Mouse (Mus musculus): ENCODE data around the gene Phf23. TPM values are rescaled to one million over a fixed set of nuclear protein-coding genes. Genes with fewer than 3 reads are reported as not detected.
A peak's percentile ranks its signal among the peaks of the same experiment; 100 is the strongest.
"Not testable (repeated sequence)": the region's sequence is repeated elsewhere in the genome, so short reads cannot be mapped to it uniquely, and the experiment has no call there.

The Phf23 gene
- total RNA-seq, 2 experiments from 2014 or later: 41.4 to 46.9 TPM

DNA sequence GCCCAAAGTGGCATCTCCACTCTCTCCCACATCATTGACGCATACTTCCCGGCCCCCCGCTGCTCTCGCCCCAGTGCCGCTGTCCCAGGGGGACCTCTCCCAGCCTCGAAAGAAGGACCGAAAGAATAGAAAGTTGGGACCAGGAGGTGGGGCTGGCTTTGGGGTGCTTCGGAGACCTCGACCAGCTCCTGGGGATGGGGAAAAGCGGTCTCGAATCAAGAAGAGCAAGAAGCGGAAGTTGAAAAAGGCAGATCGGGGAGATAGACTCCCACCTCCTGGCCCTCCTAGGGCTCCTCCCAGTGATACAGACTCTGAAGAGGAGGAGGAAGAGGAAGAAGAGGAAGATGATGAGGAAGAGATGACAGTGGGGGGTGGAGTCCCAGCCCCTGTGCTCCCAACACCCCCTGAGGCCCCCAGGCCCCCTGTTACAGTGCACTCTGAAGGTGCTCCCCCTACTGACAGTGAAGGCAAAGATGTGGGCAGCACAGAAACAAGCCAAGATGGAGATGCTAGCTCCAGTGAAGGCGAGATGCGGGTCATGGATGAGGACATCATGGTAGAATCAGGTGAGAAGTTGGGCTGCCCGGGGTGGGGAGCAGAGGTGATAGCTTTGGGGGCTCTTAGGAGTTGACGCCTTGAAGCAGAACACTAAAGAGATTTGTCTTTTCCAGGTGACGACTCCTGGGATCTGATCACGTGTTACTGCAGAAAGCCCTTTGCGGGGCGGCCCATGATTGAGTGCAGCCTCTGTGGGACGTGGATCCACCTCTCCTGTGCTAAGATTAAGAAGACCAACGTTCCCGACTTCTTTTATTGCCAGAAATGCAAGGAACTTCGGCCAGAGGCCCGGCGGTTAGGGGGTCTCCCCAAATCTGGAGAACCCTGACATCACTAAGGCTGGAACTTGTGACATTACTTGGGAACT, 3.3 kb downstream of the Phf23 start:
- no peak for DNase-seq (ENCODE audit: extremely low spot score in 1 of 2, low spot score in 1 of 2)

DNA sequence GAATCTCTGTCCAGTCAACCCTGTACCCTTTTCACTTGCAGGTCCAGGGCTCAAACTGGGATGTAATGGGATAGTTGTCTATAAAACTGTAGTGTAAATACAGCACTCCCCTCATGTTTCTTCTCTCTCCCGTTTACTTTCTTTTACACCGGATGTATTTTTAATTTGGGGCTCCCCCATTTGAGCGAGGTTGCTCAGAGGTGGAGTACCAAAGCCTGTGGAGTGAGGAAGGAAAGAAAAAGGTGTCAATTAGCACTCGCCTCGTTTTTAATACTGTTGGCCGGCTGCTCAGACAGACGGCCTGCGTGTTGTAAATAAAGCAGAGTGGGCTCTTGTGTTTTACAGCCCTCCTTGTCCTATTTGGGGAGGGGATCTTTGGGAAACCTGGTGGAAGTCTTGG, 4.1 kb downstream of the Phf23 start:
- no peak for DNase-seq (ENCODE audit: extremely low spot score in 1 of 2, low spot score in 1 of 2)

DNA sequence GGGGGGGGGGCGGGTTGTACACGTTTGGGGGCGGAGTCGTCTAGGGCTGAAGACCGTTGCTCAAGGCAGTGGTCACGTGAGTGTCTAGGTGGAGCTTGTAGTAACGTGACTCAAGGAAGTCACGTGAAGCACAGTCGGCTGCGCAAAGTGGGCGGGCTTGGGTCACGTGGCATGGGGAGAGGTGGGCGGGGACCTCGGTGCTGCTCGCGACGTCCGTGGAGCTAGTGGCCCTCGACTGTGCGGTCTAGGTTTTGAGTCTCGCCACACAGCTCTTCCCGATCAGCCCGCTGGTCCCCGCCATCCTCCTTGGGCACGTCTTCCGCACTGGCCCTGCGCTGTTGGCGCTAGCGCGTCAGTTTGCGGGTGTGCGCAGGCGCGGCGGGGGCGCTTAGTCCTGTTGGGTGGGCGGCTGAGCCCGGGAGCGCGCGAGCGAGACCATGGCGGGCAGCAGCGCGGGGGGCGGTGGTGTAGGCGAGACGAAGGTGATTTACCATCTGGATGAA, 4.9 kb downstream of the Phf23 start, which contains the start of gene Dvl2:
Gene Dvl2, plus strand, starts transcription at position 200 of the 503 bp plus-strand sequence.
- peak; percentile 76 to 81 for DNase-seq (ENCODE audit: extremely low spot score in 1 of 2, low spot score in 1 of 2)

DNA sequence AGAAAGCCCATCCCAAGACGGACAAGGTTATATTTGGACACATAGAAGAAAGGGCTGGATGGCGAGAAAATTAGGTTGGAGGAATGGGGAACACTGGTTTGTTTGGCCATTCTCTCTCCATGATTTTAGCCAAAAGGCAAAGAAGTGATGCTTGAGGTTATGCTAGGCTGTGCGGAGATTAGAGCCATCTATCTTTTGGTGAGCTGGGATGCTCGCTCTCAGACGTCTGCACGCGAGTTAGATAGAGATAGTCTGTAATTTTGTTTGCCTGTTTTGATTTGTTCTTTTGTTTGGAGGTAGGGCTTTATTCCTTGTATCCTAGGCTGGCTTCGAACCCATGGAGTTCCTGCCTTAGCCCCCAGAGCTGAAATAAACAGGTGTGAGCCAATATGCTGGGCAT, 5.6 kb downstream of the Phf23 start:
- DNase-seq (ENCODE audit: extremely low spot score in 1 of 2, low spot score in 1 of 2): no peak

DNA sequence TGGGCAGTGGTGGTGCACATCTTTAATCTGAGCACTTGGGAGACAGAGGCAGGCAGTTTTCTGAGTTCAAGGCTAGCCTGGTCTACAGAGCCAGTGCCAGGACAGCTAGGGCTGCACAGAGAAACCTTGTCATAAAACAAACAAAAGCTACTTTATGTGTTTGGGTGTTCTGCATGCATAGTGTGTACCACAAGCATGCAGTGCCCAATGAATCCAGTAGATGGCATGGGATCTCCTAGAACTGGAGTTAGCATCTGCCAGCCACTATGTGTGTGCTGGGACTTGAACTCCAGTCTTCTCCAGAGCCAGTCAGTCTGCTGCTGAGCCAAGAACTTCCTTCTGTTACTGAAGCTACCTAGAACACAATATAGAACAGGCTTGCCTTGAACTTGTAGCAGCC, 6.3 kb downstream of the Phf23 start:
- DNase-seq (ENCODE audit: extremely low spot score in 1 of 2, low spot score in 1 of 2): no peak

DNA sequence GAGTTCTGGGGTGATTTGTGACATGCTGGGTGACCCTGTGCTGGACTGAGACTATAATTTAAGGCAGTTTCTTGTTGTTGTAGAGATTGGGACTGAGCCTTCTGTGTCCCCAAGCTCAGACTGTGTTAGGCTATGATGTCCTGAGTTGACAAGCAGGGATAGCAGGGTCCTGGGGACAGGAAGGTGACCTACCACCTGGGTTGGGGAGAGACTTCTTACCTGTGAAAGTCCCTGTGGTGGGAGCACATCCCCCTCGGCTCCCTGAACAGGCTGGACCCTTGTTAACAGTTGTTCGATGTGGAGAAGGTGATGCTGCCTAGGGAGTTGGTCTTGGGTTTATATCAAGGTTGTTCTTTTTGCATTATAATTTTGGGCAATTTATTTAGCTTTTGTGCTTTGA, 6.9 kb downstream of the Phf23 start:
- no peak for DNase-seq (ENCODE audit: extremely low spot score in 1 of 2, low spot score in 1 of 2)

DNA sequence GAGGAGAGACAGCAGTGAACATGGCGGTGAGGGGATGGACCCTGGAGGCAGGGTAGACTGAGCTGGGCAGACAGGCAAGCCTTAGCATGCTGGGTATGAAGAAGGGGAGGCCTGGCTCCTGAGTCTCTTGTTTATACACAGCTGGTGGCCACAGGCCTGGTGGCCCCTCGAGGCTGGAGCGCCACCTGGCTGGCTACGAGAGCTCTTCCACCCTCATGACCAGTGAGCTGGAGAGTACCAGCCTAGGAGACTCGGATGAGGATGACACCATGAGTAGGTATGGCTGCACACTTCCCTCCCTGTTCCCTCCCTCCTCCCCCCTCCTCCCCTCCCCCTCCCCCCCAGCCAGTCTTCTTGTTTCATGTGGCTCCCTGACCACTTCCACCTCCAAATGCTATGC, 9.9 kb downstream of the Phf23 start:
- DNase-seq (ENCODE audit: extremely low spot score in 1 of 2, low spot score in 1 of 2): no peak

DNA sequence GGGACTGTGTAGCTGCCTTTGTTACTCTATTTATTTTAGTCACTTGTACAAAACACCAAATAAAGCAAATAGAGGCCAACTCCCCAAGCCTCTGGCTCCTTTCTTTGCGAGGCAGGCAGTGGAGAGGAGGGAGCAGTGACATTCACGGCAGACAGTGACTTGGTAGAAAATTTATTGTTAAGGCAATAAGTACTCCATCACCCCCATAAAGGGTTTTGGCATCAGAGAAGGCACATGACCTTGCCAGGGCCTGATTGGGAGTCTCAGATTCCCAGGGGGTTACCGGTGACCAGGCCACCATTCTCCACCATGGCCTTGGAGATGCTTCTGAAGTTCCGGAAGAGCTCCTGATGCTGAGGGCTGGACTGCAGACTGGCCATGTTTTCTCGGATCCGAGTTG, 14.5 kb downstream of the Phf23 start:
- no peak for DNase-seq (ENCODE audit: extremely low spot score in 1 of 2, low spot score in 1 of 2)

DNA sequence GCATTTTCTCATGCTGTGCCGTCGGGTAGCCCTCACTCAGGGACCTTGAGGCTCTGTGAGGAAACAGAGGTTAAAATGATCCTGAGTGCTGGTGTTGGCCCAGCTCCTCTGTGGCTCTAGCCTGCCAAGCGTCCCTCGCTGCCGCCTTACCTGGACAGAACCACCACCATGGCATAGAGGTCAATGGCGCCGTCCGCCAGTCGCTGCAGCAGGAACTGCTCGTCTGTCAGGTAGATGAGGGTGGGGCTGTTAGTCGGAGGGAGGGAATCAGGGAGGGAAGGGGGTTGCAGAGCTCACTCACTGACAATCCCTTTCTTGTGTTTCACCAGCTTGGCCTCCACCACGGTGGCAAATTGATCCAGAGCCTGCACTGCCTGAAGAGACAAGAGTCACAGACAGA, 15.0 kb downstream of the Phf23 start:
- no peak for DNase-seq (ENCODE audit: extremely low spot score in 1 of 2, low spot score in 1 of 2)

DNA sequence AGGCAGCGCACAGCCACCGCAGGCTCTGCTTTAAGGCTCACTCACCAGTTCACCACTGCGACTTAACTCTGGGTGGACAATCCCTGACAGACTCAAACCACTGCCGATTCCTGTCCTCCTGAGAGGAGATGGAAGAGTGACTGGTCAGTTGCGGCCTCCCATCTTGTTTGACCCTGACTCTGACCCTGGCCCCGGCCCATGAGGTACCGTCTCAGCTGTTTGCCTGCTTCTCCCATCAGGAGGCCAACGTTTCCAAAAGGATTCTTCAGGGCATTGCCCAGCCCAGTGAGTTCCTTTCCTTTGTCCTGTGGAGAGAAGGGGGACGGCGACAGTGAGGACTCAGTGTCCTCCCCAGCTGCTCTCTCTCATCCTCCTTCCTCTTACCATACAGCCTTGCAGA, 15.4 kb downstream of the Phf23 start:
- DNase-seq (ENCODE audit: extremely low spot score in 1 of 2, low spot score in 1 of 2): no peak

DNA sequence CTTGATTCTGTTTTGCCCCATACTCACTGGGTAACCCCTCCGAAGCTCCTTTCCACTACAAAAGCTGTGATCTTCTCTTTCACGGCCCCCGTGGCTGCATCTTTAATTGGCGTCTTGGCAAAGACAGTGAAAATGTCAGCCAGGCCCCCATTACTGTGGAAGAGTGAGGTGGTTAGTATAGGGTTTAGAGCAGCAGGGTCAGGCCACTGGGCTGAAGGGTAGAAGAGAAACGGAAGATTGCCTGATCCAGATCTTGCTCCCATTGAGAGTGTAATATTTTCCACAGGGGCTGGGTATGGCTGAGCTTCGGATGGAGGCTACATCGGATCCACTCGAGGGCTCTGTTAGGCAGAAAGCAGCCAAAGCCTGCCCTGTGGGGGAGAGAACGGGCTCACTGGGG, 17.4 kb downstream of the Phf23 start:
- no peak for DNase-seq (ENCODE audit: extremely low spot score in 1 of 2, low spot score in 1 of 2)

DNA sequence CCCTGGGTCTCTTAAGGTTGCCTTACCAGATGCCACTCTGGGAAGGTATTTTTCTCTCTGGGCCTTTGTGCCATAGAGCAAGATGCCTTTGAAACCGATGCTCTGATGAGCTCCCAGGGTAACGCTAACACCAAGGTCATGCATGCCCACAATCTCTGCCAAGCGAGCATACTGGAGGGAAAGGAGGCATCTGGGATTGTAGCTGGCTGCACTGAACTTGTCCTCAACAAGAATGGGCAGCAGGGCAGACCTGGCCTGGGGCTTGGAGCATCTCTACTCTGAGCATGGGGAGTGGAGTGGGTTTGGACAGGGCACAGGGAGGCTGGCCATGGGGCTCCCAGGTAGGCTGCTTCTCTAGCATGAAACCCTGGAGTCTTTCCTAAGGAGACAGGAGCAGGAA, 17.8 kb downstream of the Phf23 start:
- no peak for DNase-seq (ENCODE audit: extremely low spot score in 1 of 2, low spot score in 1 of 2)

DNA sequence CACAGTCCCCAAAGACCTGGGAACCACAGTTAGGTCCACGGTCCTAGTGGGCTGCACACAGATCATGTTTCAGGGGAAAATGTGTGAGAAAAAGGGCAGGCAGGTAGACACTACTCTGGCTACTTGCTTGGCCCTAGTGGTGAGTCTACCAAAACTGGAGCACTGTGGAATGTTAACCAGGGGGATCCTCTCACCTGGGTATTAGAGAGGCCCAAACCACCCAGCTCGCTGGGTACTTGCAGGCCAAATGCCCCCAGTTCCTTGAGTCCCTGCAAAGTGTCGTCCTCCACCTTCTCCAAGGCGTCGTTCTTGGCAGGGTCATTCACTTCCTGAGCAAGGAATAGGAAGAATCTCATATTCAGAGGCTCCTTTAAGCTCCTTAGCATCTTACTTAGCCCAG, 18.5 kb downstream of the Phf23 start:
- DNase-seq (ENCODE audit: extremely low spot score in 1 of 2, low spot score in 1 of 2): no peak

DNA sequence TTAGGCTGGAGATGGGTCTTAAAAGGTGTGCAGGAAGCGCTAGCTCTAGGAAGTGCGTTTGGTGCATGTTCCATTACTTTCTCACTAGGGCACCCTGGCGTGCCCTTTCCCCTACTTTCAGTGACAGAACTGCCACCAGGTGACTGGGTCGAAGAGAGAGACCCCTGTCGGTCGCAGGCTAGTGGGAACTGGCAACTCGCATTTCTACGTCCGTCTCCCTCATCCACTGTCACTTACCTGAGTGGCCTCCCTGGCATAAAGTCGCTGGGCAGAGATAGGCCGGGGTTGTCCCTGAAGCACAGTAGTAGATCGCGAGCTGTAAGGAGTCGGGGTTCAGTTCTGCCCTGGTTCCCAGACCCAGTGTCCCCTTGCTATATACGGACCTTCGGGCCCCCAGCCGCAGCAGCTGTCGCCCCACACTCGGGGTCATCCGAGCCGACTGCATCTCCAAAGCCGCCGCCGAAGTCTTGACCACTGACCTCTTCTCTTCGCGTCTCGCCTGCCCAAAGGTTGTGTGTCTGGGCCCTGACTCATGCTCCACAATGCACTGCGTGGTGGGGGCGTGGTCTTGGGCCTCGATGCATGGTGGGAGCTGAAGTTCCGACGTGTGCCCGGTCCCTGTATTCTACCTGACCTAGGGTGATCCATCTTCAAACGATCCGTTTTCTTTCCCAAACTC, 19.4 kb downstream of the Phf23 start, which contains the start of gene Acadvl:
Gene Acadvl, minus strand, starts transcription at position 532 of the 679 bp plus-strand sequence.
- peak; percentile 73 to 76 for DNase-seq (ENCODE audit: extremely low spot score in 1 of 2, low spot score in 1 of 2)

DNA sequence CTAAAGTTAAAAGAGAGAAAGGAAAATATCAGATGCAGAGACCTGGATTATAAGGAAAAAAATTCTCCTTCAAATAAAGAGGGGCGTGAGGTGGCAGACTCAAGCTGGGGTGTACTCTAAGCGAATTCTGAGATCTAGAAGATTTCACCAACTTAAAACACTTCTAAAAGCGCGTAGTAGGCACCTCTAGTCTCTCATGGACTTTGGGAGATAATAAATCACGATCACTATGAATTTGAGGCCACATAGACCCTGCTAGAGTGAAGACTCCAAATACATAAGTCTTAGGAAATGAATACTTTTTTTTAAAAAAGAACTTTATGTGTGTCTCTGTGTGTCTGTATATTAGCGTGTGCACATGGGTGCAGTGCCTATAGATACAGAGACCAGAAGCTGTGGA, 20.1 kb downstream of the Phf23 start:
- DNase-seq (ENCODE audit: extremely low spot score in 1 of 2, low spot score in 1 of 2): no peak

DNA sequence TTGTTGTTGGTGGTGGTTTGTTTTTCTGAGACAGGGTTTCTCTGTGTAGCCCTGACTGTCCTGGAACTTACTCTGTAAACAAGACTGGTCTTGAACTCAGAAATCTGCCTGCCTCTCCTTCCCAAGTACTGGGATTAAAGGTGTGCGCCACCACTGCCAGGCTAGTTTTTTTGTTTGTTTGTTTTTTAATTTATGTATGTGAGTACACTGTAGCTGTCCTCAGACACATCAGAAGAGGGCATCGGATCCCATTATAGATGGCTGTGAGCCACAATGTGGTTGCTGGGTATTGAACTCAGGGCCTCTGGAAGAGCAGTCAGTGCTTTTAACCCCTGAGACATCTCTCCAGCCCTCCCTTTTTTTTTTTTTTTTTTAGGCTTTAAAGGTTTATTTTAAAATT, 20.6 kb downstream of the Phf23 start:
- not testable (repeated sequence) for DNase-seq (ENCODE audit: extremely low spot score in 1 of 2, low spot score in 1 of 2)

DNA sequence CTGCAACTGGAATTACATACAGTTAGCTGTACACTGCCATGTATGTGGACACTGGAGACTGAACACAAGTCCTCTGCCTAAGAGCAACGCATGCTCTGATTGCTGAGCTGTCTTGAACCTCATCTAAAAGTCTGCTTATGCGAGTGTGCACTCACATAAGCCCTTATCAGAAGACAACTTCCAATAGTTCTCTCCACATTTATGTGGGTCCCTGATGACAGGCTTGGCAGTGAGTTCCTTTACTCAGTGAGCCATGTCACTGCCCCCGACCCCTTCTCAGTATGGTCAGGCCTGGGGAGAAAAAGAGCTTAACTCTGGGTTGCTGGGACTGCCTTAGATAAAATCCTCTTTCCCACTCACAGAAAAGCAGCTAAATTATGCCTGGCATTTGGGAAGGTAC, 21.1 kb downstream of the Phf23 start, which contains the start of gene Dlg4:
Gene Dlg4, plus strand, starts transcription at position 274 of the 400 bp plus-strand sequence.
- DNase-seq (ENCODE audit: extremely low spot score in 1 of 2, low spot score in 1 of 2): no peak

DNA sequence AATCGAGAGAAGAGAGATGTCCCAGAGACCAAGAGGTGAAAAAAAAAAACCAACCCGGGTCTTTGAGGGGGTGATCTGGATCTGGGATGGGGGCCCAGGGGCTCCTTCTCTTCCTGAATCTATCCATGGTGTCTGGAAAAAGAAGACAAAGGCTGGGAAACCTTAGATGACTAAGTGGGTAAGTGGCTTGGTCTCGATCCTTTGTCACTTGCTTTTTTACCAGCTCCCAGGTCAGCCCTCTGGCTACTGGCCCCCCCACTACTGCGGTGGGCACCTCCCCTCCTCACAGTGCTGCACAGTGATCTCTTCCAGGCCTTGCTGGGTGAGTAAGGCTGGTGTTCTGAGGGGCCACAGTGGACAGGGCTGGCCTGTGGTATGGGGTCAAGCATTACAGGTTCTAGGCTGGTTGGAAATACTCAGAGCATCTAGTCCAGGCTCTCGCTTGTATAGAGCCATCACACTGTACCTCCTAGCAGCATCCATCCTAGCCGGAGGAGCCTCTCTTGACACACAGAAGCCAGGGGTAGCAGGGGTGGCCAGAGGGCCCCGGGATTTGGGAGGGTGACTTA, 21.7 kb downstream of the Phf23 start:
- DNase-seq (ENCODE audit: extremely low spot score in 1 of 2, low spot score in 1 of 2): no peak

DNA sequence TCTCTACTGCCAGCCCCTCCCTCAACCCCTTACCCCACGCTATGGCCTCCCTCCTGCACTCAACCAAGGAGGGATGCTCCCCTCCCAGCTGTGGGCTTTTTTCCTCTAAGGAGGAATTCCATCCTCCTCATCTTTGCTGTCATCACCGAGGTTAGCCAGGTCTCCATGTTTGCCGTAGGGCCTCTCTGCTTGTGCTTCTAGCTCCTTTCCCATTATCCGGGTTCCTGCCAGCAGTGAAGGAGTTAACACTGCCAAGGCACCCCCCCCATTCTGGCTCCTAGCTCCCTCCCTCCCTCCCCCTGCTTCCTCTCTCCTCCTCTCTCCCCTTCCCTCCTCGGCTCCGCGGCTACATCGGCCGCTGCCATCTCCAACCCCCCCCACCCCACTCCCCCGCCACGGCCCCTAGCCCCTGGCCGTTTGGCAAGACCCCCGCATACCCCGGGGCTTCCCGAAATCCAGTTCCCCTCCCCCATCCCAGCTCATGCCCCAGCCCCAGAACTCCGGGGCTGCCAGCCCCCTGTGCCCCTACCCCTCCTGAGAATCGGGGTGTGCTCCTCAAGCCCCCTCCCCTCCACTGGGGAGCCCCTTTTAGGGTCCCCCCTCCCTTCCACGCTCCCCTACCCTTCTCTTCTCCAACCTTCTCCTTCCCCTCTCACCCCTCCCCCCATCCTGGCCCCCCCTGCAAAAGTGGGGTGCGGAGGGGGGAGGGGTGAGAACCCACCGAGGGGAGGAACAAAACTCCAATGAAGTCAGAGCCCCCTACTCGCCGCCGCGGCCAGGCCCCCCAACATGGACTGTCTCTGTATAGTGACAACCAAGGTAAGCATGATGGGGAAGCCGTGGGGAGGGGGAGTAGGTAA, 22.8 kb downstream of the Phf23 start:
- peak; percentile 50 to 62 for DNase-seq (ENCODE audit: extremely low spot score in 1 of 2, low spot score in 1 of 2)

DNA sequence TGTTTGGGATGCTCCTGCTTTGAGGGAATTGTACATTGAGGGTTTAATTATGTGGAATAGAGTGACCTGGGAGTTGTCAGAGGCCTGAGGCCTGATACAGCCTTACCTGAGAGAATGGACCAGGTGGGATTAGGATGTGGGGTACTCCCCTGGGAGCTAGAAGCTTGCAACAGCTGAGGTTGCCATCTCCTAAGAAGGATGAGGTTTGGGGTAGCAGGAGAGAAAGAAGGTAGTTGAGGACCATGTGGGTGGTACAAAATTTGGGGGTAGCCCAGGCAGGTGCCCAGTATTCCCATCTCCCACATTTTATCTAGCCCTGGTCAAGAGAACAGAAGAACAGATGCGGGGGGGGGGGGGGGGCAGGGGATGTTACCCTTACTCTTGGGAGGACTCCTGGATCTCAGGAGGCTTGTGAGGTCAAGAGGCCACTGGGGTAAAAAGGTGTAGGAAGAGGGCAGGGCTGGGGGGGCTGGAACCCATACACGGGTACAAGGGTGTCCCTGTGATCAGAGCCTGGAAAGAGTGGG, 24.0 kb downstream of the Phf23 start:
- DNase-seq (ENCODE audit: extremely low spot score in 1 of 2, low spot score in 1 of 2): no peak

Data from layer of hippocampus, postnatal 25 days (tissue).